Mouse (Mus musculus) lung, embryonic 16.5 days (tissue): ENCODE measurements around the gene Akr1c14. TPM values are rescaled to one million over a fixed set of nuclear protein-coding genes. Genes with fewer than 3 reads are reported as not detected.
"Not testable (repeated sequence)": the region's sequence is repeated elsewhere in the genome, so short reads cannot be mapped to it uniquely, and the experiment has no call there.

ENCODE experiments used
- ATAC-seq: fragments of 200-750 bp; cut with Nextera tagmentation; 2 replicates; pipeline ENCODE4 v1.8.0; 2017; ENCODE audit warnings: low read depth, mild to moderate bottlenecking, moderate library complexity
- H3K27ac ChIP-seq: fragments of 300-500 bp; sonication (generic); 2 replicates; pipeline ENCODE4 v1.5.1; 2014; ENCODE audit warnings: mild to moderate bottlenecking, control low read depth, low read length
- H3K27me3 ChIP-seq: fragments of 300-500 bp; sonication (generic); 2 replicates; pipeline ENCODE4 v1.6.1; 2014; ENCODE audit warnings: low read depth, low read length, mixed read lengths; ENCODE audit not compliant: control insufficient read depth, insufficient read depth
- H3K36me3 ChIP-seq: fragments of 300-500 bp; sonication (generic); 2 replicates; pipeline ENCODE4 v1.6.1; 2014; ENCODE audit warnings: low read length; ENCODE audit not compliant: control insufficient read depth, insufficient read depth
- H3K4me1 ChIP-seq: fragments of 300-500 bp; sonication (generic); replicated peaks from 2 replicates; pipeline ENCODE4 v1.6.1; 2014; ENCODE audit warnings: low read length, mixed read lengths; ENCODE audit not compliant: control insufficient read depth, insufficient read depth
- H3K4me2 ChIP-seq: fragments of 300-500 bp; sonication (generic); 2 replicates; pipeline ENCODE4 v1.6.1; 2014; ENCODE audit warnings: low read depth, low read length, control low read depth
- H3K4me3 ChIP-seq: fragments of 300-500 bp; sonication (generic); 2 replicates; pipeline ENCODE4 v1.5.1; 2014; ENCODE audit warnings: mild to moderate bottlenecking, low read length, control low read depth
- H3K9ac ChIP-seq: fragments of 300-500 bp; sonication (generic); 2 replicates; pipeline ENCODE4 v1.6.1; 2014; ENCODE audit warnings: low read length, control low read depth
- H3K9me3 ChIP-seq: fragments of 300-500 bp; sonication (generic); 2 replicates; pipeline ENCODE4 v1.6.1; 2016; ENCODE audit warnings: low read length; ENCODE audit not compliant: control insufficient read depth
- WGBS: fragments of 180-500 bp; shearing (Covaris S2); extraction: QIAGEN DNeasy Blood & Tissue Kit; methylation state at CpG from one replicate; pipeline ENCODE4 v1.1.7; 2014; 5-methylcytosine and 5-hydroxymethylcytosine counted together
- polyA plus RNA-seq: library from polyadenylated mRNA; unstranded; fragments of >200 nt; fragmentation: Nextera tagmentation; extraction: Ambion mirVana; gene quantifications from 2 replicates; pipeline ENCODE4 v1.2.1, GENCODE M21; 2015

Gene Akr1c14
- polyA plus RNA-seq, 1 experiment from 2014 or later, result 4.9 TPM

DNA sequence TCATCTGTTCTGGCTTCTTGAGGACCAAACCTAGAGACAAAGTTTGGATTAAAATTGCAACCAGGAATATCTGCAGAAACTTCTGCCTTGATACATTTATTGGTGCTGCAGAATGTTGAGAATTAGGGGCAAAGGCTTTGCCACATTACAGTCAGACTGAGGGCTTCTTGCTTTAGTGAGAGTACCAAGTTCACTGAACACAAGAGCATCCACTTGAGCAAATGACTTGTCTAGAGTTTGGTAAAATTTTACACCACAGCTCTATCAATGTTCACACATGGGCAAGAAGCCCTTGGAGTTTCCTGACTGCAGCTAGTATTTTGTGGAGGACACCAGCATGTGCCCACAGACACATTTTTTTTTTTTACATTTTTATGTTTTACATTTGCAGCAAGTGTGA is 53.9 kb downstream of the Akr1c14 start:
- no peak overlapping the region for H3K9ac ChIP-seq
- H3K4me1 ChIP-seq, result no peaks in the 10 kb centered on the region
- H3K27ac ChIP-seq, result no peak overlapping the region
- no peaks in the 10 kb centered on the region for H3K36me3 ChIP-seq
- no peak for ATAC-seq
- H3K9me3 ChIP-seq, result no peaks in the 10 kb centered on the region
- no peaks in the 10 kb centered on the region for H3K27me3 ChIP-seq
- H3K4me3 ChIP-seq, result no peak overlapping the region
- H3K4me2 ChIP-seq, result no peak overlapping the region

DNA sequence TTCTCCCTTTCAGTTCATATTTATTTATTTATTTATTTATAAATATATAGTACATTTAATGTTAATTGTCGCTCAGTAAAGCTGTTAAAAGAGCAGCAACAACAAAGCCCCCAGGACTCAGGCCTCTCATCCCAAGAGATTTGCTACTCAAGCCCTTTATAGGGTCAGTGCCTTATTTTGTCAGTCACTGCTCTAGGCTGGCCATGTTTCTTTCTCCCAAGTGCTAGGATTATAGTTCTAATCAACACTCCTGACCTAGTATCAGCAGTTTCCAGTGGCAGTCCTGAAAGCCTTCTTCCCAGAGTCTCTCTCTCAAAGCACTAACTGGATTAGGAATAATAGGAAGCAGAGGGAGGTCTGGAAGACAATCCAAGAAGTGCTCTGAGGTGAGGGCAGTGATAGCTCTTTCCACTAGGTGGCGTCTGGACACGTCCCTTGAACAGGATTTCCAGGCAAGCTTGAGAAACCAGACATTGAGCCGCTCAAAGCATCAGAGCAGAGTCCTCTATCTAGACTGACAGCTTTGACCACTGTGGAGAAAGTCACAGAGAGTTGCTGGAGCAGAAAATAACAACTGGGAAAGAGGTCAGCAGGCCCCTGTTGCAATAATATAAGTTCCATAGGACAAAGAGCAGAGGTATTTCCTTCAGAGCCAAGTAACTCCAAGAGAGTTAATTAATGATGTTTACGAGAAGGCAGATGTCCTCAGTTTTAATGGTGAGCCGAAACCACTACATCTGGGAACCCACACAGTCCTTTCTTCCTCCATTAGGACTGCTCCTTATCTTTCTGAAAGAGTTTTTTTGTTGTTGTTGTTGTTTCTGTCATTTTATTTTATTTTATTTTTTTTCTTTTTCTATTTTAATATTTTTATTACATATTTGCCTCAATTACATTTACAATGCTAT is 61.7 kb downstream of the Akr1c14 start:
- Histone ChIP-seq H3K27ac (no peak overlapping the region), H3K36me3 (no peaks in the 10 kb centered on the region), H3K4me1 (no peaks in the 10 kb centered on the region), H3K9ac (no peak overlapping the region), H3K9me3 (no peaks in the 10 kb centered on the region), H3K4me3 (no peak overlapping the region), H3K4me2 (no peak overlapping the region), H3K27me3 (no peaks in the 10 kb centered on the region)
- WGBS, result 25% methylated on average over 6 of the region's 6 CpGs
- ATAC-seq, result peak; percentile 67

DNA sequence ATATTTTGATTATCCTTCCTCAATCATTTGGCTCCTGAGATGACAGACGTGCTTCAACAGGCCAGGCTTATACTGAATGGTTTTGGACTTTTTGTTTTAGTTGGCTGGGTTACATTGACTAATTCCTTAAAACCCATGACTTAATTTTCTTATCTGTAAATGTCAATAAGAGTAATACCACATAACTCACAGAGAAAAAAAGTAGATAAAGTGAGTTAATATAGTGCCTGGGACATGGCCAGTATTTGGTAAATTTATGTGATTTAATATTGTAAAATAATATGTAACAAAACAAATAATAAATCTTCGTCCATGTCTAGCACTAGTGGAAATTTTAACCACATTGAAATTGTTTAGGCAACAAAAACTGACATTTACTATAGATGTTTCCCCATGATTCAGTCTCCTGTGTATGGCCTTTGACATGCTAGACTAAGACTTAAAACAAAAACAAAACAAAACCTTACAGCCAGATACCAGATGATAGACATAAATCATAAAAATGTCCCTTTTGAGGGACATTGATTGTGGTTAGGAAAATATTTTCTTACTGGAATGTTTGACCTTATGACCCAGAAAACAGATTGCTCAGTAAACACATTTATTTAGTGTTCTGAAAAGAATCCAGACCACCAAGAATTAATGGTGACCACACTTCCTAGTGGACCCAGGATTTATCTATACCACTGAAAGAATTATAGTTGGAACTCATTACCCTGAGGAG is 70.5 kb downstream of the Akr1c14 start:
- Histone ChIP-seq H3K36me3 (no peaks in the 10 kb centered on the region), H3K9me3 (no peaks in the 10 kb centered on the region), H3K4me1 (no peaks in the 10 kb centered on the region), H3K4me3 (no peak overlapping the region), H3K27me3 (no peaks in the 10 kb centered on the region), H3K27ac (no peak overlapping the region), H3K4me2 (no peak overlapping the region), H3K9ac (no peak overlapping the region)
- ATAC-seq, result no peak
- WGBS, result 57% methylated on average over 2 of the region's 2 CpGs

DNA sequence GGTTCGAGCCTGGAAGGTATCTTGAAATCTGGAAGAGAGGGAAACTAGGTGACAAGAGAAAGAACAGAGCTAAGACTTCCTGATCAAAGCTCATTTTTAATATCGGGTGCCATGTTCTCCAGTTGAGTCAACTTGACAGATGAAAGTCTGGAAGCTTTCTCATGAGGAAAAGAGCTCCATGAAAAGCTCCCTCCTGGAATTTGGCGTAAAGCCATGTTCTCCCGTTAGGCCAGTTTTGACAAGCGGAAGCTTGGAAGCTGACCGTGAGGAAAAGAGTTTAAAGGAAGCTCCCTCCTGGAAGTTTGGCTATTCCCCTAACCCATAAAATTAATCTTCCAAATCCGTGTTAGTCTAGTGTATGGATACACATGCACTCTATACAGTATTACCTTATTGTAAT is 74.3 kb downstream of the Akr1c14 start:
- no peak overlapping the region for H3K27ac ChIP-seq
- no peaks in the 10 kb centered on the region for H3K36me3 ChIP-seq
- no peak overlapping the region for H3K4me3 ChIP-seq
- no peaks in the 10 kb centered on the region for H3K27me3 ChIP-seq
- H3K4me2 ChIP-seq, result no peak overlapping the region
- H3K4me1 ChIP-seq, result no peaks in the 10 kb centered on the region
- no peak overlapping the region for H3K9ac ChIP-seq
- no peak for ATAC-seq
- H3K9me3 ChIP-seq, result no peaks in the 10 kb centered on the region
- WGBS, result 69% methylated on average over 7 of the region's 7 CpGs

DNA sequence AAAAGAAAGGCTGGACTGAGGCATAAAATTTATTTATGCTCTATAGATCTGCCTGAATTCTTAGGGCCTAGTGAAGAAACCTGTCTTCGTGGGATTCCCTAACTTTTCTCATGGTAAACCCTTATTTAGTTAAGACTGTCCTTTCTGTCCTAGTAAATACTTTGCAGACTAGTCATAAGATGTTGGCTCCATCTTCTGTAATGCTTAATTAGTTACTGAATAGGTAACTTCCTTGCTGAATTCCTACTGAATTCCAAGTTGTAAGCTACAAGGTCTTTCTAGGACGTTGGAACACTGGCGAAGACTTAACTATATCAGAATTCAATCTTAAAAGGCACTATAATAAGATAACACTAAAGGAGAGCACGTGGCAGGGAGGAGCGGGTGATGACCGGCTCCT is 75.7 kb downstream of the Akr1c14 start:
- not testable (repeated sequence) for H3K9ac ChIP-seq, H3K4me2 ChIP-seq, H3K27ac ChIP-seq, H3K36me3 ChIP-seq, H3K9me3 ChIP-seq, ATAC-seq, H3K4me3 ChIP-seq, H3K4me1 ChIP-seq, H3K27me3 ChIP-seq
- 88% methylated on average over 6 of the region's 6 CpGs for WGBS

DNA sequence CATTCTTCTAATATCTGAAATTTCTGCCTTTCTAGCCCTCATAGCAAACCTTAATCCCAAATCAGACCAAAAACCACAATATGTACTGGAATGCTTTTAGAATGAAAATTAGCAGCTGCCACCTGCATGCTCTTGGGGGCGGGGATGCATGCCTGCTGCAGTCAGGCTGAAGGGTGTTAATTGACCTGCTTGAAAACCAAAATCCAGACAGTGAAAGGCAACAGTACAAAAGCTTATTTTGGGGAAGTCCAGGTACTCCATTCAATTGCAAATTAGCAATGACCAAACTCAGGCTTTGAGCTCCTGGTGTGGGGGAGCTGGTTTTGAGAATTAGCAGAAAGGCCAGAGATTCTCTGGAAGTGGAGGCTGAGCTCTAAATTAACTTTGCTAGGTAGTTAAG is 77.0 kb downstream of the Akr1c14 start:
- not testable (repeated sequence) for H3K27me3 ChIP-seq, H3K4me1 ChIP-seq, H3K36me3 ChIP-seq, H3K4me3 ChIP-seq, H3K9me3 ChIP-seq, H3K9ac ChIP-seq, H3K4me2 ChIP-seq, H3K27ac ChIP-seq, ATAC-seq
- WGBS, result 87% methylated on average over 1 of the region's 1 CpGs

DNA sequence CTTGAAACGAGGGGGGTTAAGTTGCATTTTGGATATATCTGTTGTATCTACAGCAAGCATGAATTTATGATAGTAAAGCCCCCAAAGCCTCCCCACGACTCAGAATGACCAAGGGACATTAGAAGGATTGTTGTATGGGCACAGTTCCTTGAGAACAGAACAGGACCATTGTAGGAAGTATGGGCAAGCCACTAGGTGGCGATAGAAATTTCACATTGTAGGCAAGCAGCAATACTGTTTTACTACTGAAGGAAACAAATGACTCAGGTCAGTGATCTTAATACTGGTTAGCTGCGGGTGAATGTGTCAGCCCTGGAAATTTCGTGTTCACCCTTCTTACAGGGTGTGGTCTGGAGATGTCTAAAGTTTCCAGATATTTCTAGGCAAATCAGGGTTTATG is 80.3 kb downstream of the Akr1c14 start:
- no peak overlapping the region for H3K9ac ChIP-seq
- H3K4me3 ChIP-seq, result no peak overlapping the region
- H3K4me2 ChIP-seq, result no peak overlapping the region
- H3K27me3 ChIP-seq, result no peaks in the 10 kb centered on the region
- ATAC-seq, result no peak
- no peak overlapping the region for H3K27ac ChIP-seq
- H3K36me3 ChIP-seq, result no peaks in the 10 kb centered on the region
- no peaks in the 10 kb centered on the region for H3K9me3 ChIP-seq
- no peaks in the 10 kb centered on the region for H3K4me1 ChIP-seq
- WGBS, result 34% methylated on average over 5 of the region's 5 CpGs

DNA sequence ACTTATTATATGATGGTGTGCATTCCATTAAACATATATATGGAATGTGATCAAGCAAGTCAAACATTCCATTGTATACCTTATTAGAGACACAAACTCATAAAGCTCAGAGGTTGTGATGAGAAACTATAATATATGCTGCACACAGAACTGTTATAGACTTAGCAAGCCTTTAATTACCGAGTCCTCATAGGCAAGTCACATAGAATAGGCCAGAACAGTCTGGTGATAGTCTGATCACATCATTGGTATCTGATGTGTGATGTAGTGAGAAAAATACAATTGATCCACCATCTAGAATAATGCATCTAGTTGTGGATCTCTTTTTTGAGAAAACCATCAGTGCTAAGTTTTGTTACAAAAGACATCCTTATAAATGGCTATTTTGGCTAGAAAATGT is 82.5 kb downstream of the Akr1c14 start:
- Histone ChIP-seq H3K27ac (no peak overlapping the region), H3K36me3 (no peaks in the 10 kb centered on the region), H3K4me1 (no peaks in the 10 kb centered on the region), H3K9me3 (no peaks in the 10 kb centered on the region), H3K4me2 (no peak overlapping the region), H3K9ac (no peak overlapping the region), H3K4me3 (no peak overlapping the region), H3K27me3 (no peaks in the 10 kb centered on the region)
- no peak for ATAC-seq
- WGBS, result 70% methylated on average over 1 of the region's 1 CpGs

DNA sequence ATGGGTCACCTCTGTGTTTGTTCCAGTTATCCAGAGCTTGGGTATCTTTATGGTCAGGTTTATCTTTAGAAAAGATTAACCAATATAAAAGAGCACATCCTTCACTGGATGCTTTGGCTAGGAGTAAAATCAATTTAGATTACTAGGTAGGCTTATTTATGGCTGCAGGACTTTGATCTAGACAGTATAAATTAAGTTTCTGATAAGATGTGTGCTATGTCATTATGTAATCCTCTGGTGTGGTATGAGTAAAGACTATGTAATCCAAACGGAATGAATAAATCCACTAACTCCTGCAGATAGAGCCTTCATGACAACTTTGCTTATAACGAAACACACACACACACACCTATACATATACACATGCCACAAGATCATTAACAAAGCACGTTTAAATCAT is 82.9 kb downstream of the Akr1c14 start:
- Histone ChIP-seq H3K4me3 (no peak overlapping the region), H3K36me3 (no peaks in the 10 kb centered on the region), H3K27me3 (no peaks in the 10 kb centered on the region), H3K9me3 (no peaks in the 10 kb centered on the region), H3K4me1 (no peaks in the 10 kb centered on the region), H3K4me2 (no peak overlapping the region), H3K27ac (no peak overlapping the region), H3K9ac (no peak overlapping the region)
- 36% methylated on average over 3 of the region's 3 CpGs for WGBS
- ATAC-seq, result no peak
